In genomic region chr5:119681011-119681832, GRCm38 (mm10) we compare ENCODE assay signal across 10 mouse cellular contexts. TPM values are rescaled to one million over a fixed set of nuclear protein-coding genes. Genes with fewer than 3 reads are reported as not detected.
DNase-seq lines count a peak whose midpoint lies in the region; ATAC-seq and TF ChIP-seq lines count a peak whose summit lies in the region.
"Had no signal": no experiment of that assay in that cellular context is flagged by ENCODE, and none has a peak within 500 bp of the region (broad histone marks: within the 10 kb centered on the region; RNA-seq: fewer than 3 reads in every experiment).

No protein-coding gene starts in this region.

- no peak overlapping the region for H3K9ac ChIP-seq in liver, embryonic 12.5 days
- H3K9ac ChIP-seq in lung, postnatal 0 days (replicated peaks; ENCODE audit: low read depth): peak overlapping the region; percentile 34

- intact Hi-C loops in gastrocnemius, postnatal 14 days (cut with DNase I; ENCODE audit: low total_unique reads): no loop called here

- H3K36me3 ChIP-seq in liver, embryonic 12.5 days: peaks cover 3% of the 10 kb centered on the region
- peaks cover 20% of the 10 kb centered on the region; the same call in 1 of the 2 replicates for H3K36me3 ChIP-seq in lung, postnatal 0 days (ENCODE audit: insufficient read depth, low read length)

- ATAC-seq in liver, embryonic 12.5 days: no peak
- ATAC-seq in lung, postnatal 0 days: peak; percentile 5; the same call in 1 of the 2 replicates

- 29% methylated on average over 8 of the region's 8 CpGs for WGBS in liver, embryonic 12.5 days (ENCODE audit: insufficient replicate concordance)
- WGBS in lung, postnatal 0 days: 16% methylated on average over 8 of the region's 8 CpGs

- TF ChIP-seq CTCF in lung, postnatal 0 days (IDR thresholded peaks at IDR 0.05): no peak

- peaks cover 5% of the 10 kb centered on the region for H3K4me1 ChIP-seq in liver, embryonic 12.5 days
- H3K4me1 ChIP-seq in lung, postnatal 0 days (ENCODE audit: insufficient read depth, low read depth, low read length): no peaks in the 10 kb centered on the region

- no peak for TF ChIP-seq EP300 in lung, postnatal 0 days (IDR thresholded peaks at IDR 0.05)

- peak overlapping the region; percentile 35; the same call in 1 of the 2 replicates for H3K4me2 ChIP-seq in liver, embryonic 12.5 days
- peak overlapping the region; percentile 64 for H3K4me2 ChIP-seq in lung, postnatal 0 days (replicated peaks; ENCODE audit: low read depth, low read length)

- H3K9me3 ChIP-seq in liver, embryonic 12.5 days (replicated peaks): no peaks in the 10 kb centered on the region
- H3K9me3 ChIP-seq in lung, postnatal 0 days (ENCODE audit: low read length): no peaks in the 10 kb centered on the region

- peaks cover 93% of the 10 kb centered on the region for H3K27me3 ChIP-seq in liver, embryonic 12.5 days (replicated peaks)
- peaks cover 12% of the 10 kb centered on the region for H3K27me3 ChIP-seq in lung, postnatal 0 days (replicated peaks; ENCODE audit: insufficient read depth, low read length)

- DNase-seq in gastrocnemius, postnatal 10 days: peak; percentile 3
- DNase-seq in gastrocnemius, postnatal 14 days: no peak
- DNase-seq in liver (no peak), ZHBTc4 (ENCODE audit: low read depth, low spot score) (peak; percentile 77)
- peak; percentile 31 for DNase-seq in lung, postnatal 0 days (ENCODE audit: low spot score)
- no peak for DNase-seq in spleen, postnatal 36 days (ENCODE audit: low spot score in 2 of 2)
- DNase-seq in layer of hippocampus, adult 11-12 months (ENCODE audit: low spot score): no peak

- 0 out of 2 replicates have a peak overlapping the region, but pooled peaks have one; percentile 25 for H3K27ac ChIP-seq in liver, embryonic 12.5 days
- H3K27ac ChIP-seq in lung, postnatal 0 days (ENCODE audit: low read length): peak overlapping the region; percentile 32; the same call in 1 of the 2 replicates

- H3K4me3 ChIP-seq in liver, embryonic 12.5 days: no peak overlapping the region
- peak overlapping the region; percentile 37 for H3K4me3 ChIP-seq in lung, postnatal 0 days (ENCODE audit: low read depth, low read length)

RNA-seq across cellular contexts. Expression of gene Tbx3, which starts 10.8 kb away (rescaled TPM):
- total RNA-seq in gastrocnemius, postnatal 10 days (2021): 1 to 10 TPM; 7.0 to 9.7 TPM
- 1 to 10 TPM; 6.5 to 9.4 TPM for total RNA-seq in gastrocnemius, postnatal 14 days (2021)
- 9.3 and 10.7 TPM in 2 replicates for polyA plus RNA-seq in liver, embryonic 12.5 days (2016; fragmentation: Nextera tagmentation; extraction: Ambion mirVana)
- polyA plus RNA-seq in lung, postnatal 0 days (2015; fragmentation: Nextera tagmentation; extraction: Ambion mirVana): 44.7 and 54.8 TPM in 2 replicates
- total RNA-seq: common myeloid progenitor, adult 5-6 weeks; granulocyte monocyte progenitor cell, adult 5-6 weeks had no signal

Comparison
In these comparisons a context has a peak if more than half of its experiments do, and no peak if none do; other contexts are left out.
1. DNase-seq: peak in gastrocnemius, postnatal 10 days (single experiment), ZHBTc4 (single experiment) and lung, postnatal 0 days (single experiment); none in gastrocnemius, postnatal 14 days (single experiment), liver (single experiment), spleen, postnatal 36 days (0 of 2) and layer of hippocampus, adult 11-12 months (single experiment).